Mouse (Mus musculus) heart, postnatal 0 days (tissue): ENCODE data around the gene Cldn5. TPM values are rescaled to one million over a fixed set of nuclear protein-coding genes. Genes with fewer than 3 reads are reported as not detected.
A peak's percentile ranks its signal among the peaks of the same experiment; 100 is the strongest.

Experiments
- ATAC-seq: fragments of 200-750 bp; cut with Nextera tagmentation; 2 replicates; pipeline ENCODE4 v1.8.0; 2017; ENCODE audit warnings: low read depth, moderate number of reproducible peaks, moderate library complexity; ENCODE audit not compliant: insufficient read depth
- DNase-seq: peaks from one replicate; pipeline ENCODE4 v3.0.0-alpha.2; 2016; ENCODE audit warnings: low spot score
- H3K27ac ChIP-seq: fragments of 300-500 bp; sonication (generic); 2 replicates; pipeline ENCODE4 v1.5.1; 2014; ENCODE audit warnings: low read depth, mild to moderate bottlenecking
- H3K27me3 ChIP-seq: fragments of 300-500 bp; sonication (generic); 2 replicates; pipeline ENCODE4 v1.6.1; 2014; ENCODE audit warnings: low read length, mixed read lengths; ENCODE audit not compliant: control insufficient read depth, insufficient read depth
- H3K36me3 ChIP-seq: fragments of 300-500 bp; sonication (generic); replicated peaks from 2 replicates; pipeline ENCODE4 v1.6.1; 2014; ENCODE audit warnings: low read length, mixed read lengths; ENCODE audit not compliant: control insufficient read depth, insufficient read depth
- H3K4me1 ChIP-seq: fragments of 300-500 bp; sonication (generic); 2 replicates; pipeline ENCODE4 v1.6.1; 2014; ENCODE audit warnings: antibody characterized with exemption; ENCODE audit not compliant: control insufficient read depth, insufficient read depth
- H3K4me2 ChIP-seq: fragments of 300-500 bp; sonication (generic); 2 replicates; pipeline ENCODE4 v1.6.1; 2014; ENCODE audit warnings: low read depth, mild to moderate bottlenecking, low read length, moderate library complexity
- H3K4me3 ChIP-seq: fragments of 300-500 bp; sonication (generic); 2 replicates; pipeline ENCODE4 v1.5.1; 2014; ENCODE audit warnings: low read depth, low read length
- H3K9ac ChIP-seq: fragments of 300-500 bp; sonication (generic); replicated peaks from 2 replicates; pipeline ENCODE4 v1.6.1; 2014; ENCODE audit warnings: low read depth, low read length, mixed read lengths
- H3K9me3 ChIP-seq: fragments of 300-500 bp; sonication (generic); replicated peaks from 2 replicates; pipeline ENCODE4 v1.6.1; 2016; ENCODE audit warnings: low read length; ENCODE audit not compliant: control insufficient read depth
- CTCF ChIP-seq: IDR thresholded peaks from 2 replicates; pipeline ENCODE4 v1.5.1; 2016; ENCODE audit warnings: antibody characterized with exemption, control low read depth, low read depth
- EP300 ChIP-seq: IDR thresholded peaks from 2 replicates; pipeline ENCODE4 v1.6.1; 2016; ENCODE audit warnings: antibody characterized with exemption, low read depth
- WGBS: fragments of 180-500 bp; shearing (Covaris S2); extraction: QIAGEN DNeasy Blood & Tissue Kit; methylation state at CpG from one replicate; pipeline ENCODE4 v1.1.7; 2014; 5-methylcytosine and 5-hydroxymethylcytosine counted together
- polyA plus RNA-seq: library from polyadenylated mRNA; unstranded; fragments of >200 nt; fragmentation: Nextera tagmentation; extraction: Ambion mirVana; gene quantifications from 2 replicates; pipeline ENCODE4 v1.2.1, GENCODE M21; 2015
- total RNA-seq: library from RNA; depleted of rRNA; stranded (reverse); fragments of >200 nt; gene quantifications from 2 replicates; pipeline ENCODE4 v1.2.3, GENCODE M21; 2014; ENCODE audit warnings: low replicate concordance

Cldn5 gene
- total and polyA plus RNA-seq, 2 experiments from 2014 or later: 44.8 to 108 TPM

DNA sequence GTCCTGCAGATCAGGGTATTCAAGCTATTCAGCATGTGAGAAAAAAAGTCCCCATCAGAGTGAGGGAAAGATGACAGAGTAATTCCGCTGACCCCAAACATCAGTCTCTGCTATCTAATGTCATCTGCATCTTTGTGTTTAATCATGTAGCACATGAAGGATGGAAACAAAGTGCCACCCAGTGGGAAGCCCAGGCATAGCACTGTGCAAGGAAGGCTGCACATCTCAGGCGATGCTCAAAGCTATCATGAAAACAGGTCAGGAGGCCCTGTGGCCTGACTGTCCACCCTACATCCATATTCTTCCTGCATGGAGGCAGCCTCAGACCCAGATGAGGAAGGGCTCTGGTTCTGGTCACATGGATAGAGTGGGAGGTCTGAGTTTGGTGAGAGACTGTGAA is 22.2 kb downstream of the Cldn5 start:
- H3K36me3 ChIP-seq: peaks cover 64% of the 10 kb centered on the region

DNA sequence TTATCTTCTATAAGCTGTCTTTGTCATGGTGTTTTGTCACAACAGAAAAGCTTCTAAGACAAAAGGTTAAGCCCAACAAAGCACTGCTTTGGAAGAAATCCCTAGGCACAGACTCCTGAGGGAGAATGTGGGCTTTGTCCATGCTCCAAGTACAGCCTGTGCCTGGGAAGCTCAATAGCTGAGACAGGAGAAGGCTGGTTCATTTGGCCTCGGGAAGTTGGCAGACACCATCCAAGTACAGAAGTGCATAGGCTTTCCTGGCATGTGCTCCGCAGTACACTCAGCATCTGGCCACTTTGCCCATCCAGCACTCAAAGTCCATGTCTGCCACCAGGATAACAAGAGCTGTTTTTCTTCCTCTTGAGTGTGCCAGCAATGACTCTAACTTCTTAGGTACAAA is 29.1 kb downstream of the Cldn5 start:
- H3K9ac ChIP-seq: no peak overlapping the region
- no peaks in the 10 kb centered on the region for H3K27me3 ChIP-seq
- peaks cover 52% of the 10 kb centered on the region for H3K36me3 ChIP-seq
- ATAC-seq (no peak), DNase-seq (no peak)
- H3K9me3 ChIP-seq: no peaks in the 10 kb centered on the region
- H3K27ac ChIP-seq: no peak overlapping the region
- no peak overlapping the region for H3K4me2 ChIP-seq
- 91% methylated on average over 2 of the region's 2 CpGs for WGBS
- H3K4me3 ChIP-seq: no peak overlapping the region
- H3K4me1 ChIP-seq: 0 out of 2 replicates have a peak, but pooled peaks cover 2% of the 10 kb centered on the region
- no peak for TF ChIP-seq EP300
- TF ChIP-seq CTCF: no peak

More for the DNA sequence above, 22.2 kb downstream of the Cldn5 start:
- 0 out of 2 replicates have a peak, but pooled peaks have one; percentile 27 for ATAC-seq
- TF ChIP-seq CTCF (peak; percentile 78), EP300 (no peak)
- Histone ChIP-seq H3K4me1 (no peaks in the 10 kb centered on the region), H3K9ac (no peak overlapping the region), H3K9me3 (no peaks in the 10 kb centered on the region), H3K4me3 (no peak overlapping the region), H3K27me3 (no peaks in the 10 kb centered on the region), H3K4me2 (no peak overlapping the region), H3K27ac (no peak overlapping the region)
- WGBS: 72% methylated on average over 2 of the region's 2 CpGs
- no peak for DNase-seq

DNA sequence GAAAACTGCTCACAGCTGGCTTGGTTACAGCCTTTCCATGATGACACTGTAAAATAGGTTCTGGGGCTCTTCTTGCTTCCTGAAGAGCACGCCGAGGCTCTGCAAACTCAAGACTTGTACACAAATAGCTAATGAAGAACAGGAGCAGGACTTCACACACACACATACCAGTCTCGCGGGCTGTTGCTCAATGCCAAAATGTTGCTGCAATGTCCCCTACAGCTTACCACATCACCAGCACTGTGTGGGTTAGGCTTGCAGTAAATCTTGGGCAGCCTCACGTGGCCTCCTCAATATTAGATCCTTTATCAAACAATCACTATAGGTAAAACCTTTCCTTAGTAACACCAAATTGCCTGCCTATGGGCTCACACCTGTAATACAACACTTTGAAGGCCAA is 32.4 kb downstream of the Cldn5 start:
- DNase-seq (no peak), ATAC-seq (no peak)
- WGBS: 89% methylated on average over 5 of the region's 5 CpGs
- Histone ChIP-seq H3K4me3 (no peak overlapping the region), H3K9me3 (no peaks in the 10 kb centered on the region), H3K36me3 (peaks cover 42% of the 10 kb centered on the region), H3K4me2 (no peak overlapping the region), H3K27ac (no peak overlapping the region), H3K27me3 (no peaks in the 10 kb centered on the region), H3K9ac (no peak overlapping the region), H3K4me1 (peaks cover 14% of the 10 kb centered on the region)
- no peak for TF ChIP-seq CTCF
- TF ChIP-seq EP300: no peak

DNA sequence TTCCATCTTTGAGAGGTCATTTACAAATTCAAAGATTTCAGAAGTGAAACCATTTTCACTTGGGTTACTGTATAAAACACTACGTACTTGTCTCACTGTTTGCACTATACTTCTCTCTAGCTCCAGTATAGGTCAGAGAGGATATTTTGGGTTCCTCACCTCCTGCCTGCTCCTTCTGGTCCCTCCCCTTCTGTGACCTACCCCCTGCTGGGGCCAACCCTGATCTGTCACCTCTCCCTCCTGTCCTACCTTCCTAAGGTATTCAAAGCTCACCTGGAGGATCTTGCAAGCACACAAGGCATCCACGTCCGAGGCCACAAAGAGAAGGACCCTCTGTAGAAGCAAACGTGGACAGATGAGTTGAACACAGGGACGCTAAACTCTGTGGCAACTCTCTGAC is 34.4 kb downstream of the Cldn5 start:
- Histone ChIP-seq H3K4me3 (peak overlapping the region; percentile 71), H3K4me1 (peaks cover 14% of the 10 kb centered on the region), H3K4me2 (peak overlapping the region; percentile 92), H3K27ac (peak overlapping the region; percentile 83), H3K9ac (peak overlapping the region; percentile 54), H3K36me3 (peaks cover 48% of the 10 kb centered on the region), H3K9me3 (no peaks in the 10 kb centered on the region), H3K27me3 (no peaks in the 10 kb centered on the region)
- ATAC-seq (no peak), DNase-seq (no peak)
- 6% methylated on average over 5 of the region's 5 CpGs for WGBS
- TF ChIP-seq EP300 (no peak), CTCF (no peak)

DNA sequence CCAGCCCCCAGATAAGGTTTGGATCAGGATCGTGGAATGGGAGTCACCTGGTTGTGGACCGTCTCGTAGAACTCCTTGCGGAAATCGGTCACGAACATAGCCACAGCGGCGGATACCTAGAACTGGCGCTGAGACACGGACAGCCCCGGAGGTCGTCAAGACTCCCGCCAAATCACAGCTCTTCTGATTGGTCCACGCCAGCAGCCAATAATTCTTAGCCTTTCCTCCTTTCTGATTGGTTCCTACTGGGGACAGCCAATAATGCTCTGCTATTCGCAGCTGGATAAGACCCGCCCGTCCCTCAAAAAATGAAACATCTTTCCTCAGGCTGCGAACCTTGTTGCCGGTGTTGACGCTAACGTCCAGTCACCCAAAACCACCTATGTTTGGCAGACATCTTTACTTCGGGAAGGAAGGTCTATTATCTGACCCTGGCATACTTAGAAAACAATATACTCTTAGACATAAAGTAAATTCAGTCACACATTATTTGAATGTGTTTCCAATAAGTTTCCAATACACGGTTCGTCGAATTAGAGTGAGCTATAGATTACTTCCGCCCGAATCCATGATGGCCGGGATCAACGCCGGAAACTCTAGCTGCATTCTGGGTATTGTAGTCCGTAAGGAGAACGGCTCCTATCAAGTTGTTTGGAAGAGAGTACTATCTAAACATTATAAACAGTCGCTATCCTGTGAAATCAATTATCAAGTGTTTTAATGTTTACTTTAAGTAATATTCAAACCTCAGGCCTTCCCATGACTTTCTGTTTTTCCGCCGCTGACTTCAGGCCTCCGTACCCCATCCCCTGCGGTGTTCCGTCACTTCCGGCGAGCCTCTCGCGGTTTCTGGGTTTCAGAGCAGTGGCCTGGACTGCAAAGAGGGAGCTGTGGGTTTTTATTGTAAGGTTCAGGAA is 35.1 kb downstream of the Cldn5 start, which contains the start of the genes Ufd1 and Cdc45:
Gene Ufd1, plus strand, starts transcription at position 312 of the 917 bp plus-strand sequence.
Gene Cdc45, minus strand, starts transcription at position 520 of the 917 bp plus-strand sequence.
- ATAC-seq (peak; percentile 91), DNase-seq (peak; percentile 98)
- H3K4me1 ChIP-seq: peaks cover 14% of the 10 kb centered on the region
- WGBS: under 1% methylated on average over 42 of the region's 42 CpGs
- H3K4me3 ChIP-seq: peak within 1 kb of the TSS; percentile 71
- peak within 1 kb of the TSS; percentile 92 for H3K4me2 ChIP-seq
- H3K9ac ChIP-seq: peak within 1 kb of the TSS; percentile 81
- no peaks in the 10 kb centered on the region for H3K27me3 ChIP-seq
- TF ChIP-seq CTCF: no peak
- 0 out of 2 replicates have a peak, but pooled peaks have one; percentile 70 for TF ChIP-seq EP300
- H3K36me3 ChIP-seq: peaks cover 49% of the 10 kb centered on the region
- H3K9me3 ChIP-seq: no peaks in the 10 kb centered on the region
- peak within 1 kb of the TSS; percentile 83 for H3K27ac ChIP-seq
